ENCODE assay signal across 8 mouse cellular contexts in genomic region chr8:84363428-84364134, GRCm38 (mm10). TPM values are rescaled to one million over a fixed set of nuclear protein-coding genes. Genes with fewer than 3 reads are reported as not detected.
DNase-seq lines count a peak whose midpoint lies in the region; ATAC-seq and TF ChIP-seq lines count a peak whose summit lies in the region.

No protein-coding gene starts in this region.

- no peak overlapping the region for H3K4me3 ChIP-seq in hindbrain, embryonic 10.5 days
- H3K4me3 ChIP-seq in hindbrain, embryonic 12.5 days: no peak overlapping the region
- H3K4me3 ChIP-seq in forebrain, postnatal 0 days (ENCODE audit: low read depth, low read length): no peak overlapping the region
- H3K4me3 ChIP-seq in limb, embryonic 11.5 days (ENCODE audit: low read depth, low read length): no peak overlapping the region
- H3K4me3 ChIP-seq in neural tube, embryonic 11.5 days (ENCODE audit: low read depth, low read length): no peak overlapping the region

- no peak overlapping the region for H3K9ac ChIP-seq in hindbrain, embryonic 12.5 days
- no peak overlapping the region for H3K9ac ChIP-seq in forebrain, postnatal 0 days
- H3K9ac ChIP-seq in limb, embryonic 11.5 days (ENCODE audit: low read length): no peak overlapping the region
- H3K9ac ChIP-seq in neural tube, embryonic 11.5 days (ENCODE audit: low read length): no peak overlapping the region

- no peak overlapping the region for H3K27ac ChIP-seq in hindbrain, embryonic 10.5 days
- H3K27ac ChIP-seq in hindbrain, embryonic 12.5 days: no peak overlapping the region
- no peak overlapping the region for H3K27ac ChIP-seq in forebrain, postnatal 0 days (ENCODE audit: low read depth, low read length)
- H3K27ac ChIP-seq in limb, embryonic 11.5 days (replicated peaks; ENCODE audit: low read depth, low read length): no peak overlapping the region
- no peak overlapping the region for H3K27ac ChIP-seq in neural tube, embryonic 11.5 days (ENCODE audit: low read depth, low read length)

- no peaks in the 10 kb centered on the region for H3K4me1 ChIP-seq in hindbrain, embryonic 10.5 days (replicated peaks)
- no peaks in the 10 kb centered on the region for H3K4me1 ChIP-seq in hindbrain, embryonic 12.5 days
- no peaks in the 10 kb centered on the region for H3K4me1 ChIP-seq in forebrain, postnatal 0 days (ENCODE audit: insufficient read depth)
- H3K4me1 ChIP-seq in limb, embryonic 11.5 days (ENCODE audit: control insufficient read depth, insufficient read depth, low read length): no peaks in the 10 kb centered on the region
- H3K4me1 ChIP-seq in neural tube, embryonic 11.5 days (ENCODE audit: control insufficient read depth, insufficient read depth, low read length): no peaks in the 10 kb centered on the region

- WGBS in hindbrain, embryonic 10.5 days: 15% methylated on average over 23 of the region's 23 CpGs
- 13% methylated on average over 23 of the region's 23 CpGs for WGBS in hindbrain, embryonic 12.5 days
- WGBS in forebrain, postnatal 0 days: 12% methylated on average over 23 of the region's 23 CpGs
- WGBS in limb, embryonic 11.5 days: 12% methylated on average over 23 of the region's 23 CpGs
- WGBS in neural tube, embryonic 11.5 days: 15% methylated on average over 23 of the region's 23 CpGs

- peaks cover 28% of the 10 kb centered on the region; the same call in 1 of the 2 replicates for H3K27me3 ChIP-seq in hindbrain, embryonic 10.5 days (ENCODE audit: insufficient read depth, poor library complexity, severe bottlenecking)
- peaks cover 12% of the 10 kb centered on the region for H3K27me3 ChIP-seq in hindbrain, embryonic 12.5 days
- H3K27me3 ChIP-seq in forebrain, postnatal 0 days (ENCODE audit: insufficient read depth, low read length): no peaks in the 10 kb centered on the region
- 0 out of 2 replicates have a peak, but pooled peaks cover 3% of the 10 kb centered on the region for H3K27me3 ChIP-seq in limb, embryonic 11.5 days (ENCODE audit: control insufficient read depth, insufficient read depth, low read length)
- H3K27me3 ChIP-seq in neural tube, embryonic 11.5 days (ENCODE audit: control insufficient read depth, insufficient read depth, low read length): no peaks in the 10 kb centered on the region

- H3K36me3 ChIP-seq in hindbrain, embryonic 10.5 days: no peaks in the 10 kb centered on the region
- H3K36me3 ChIP-seq in hindbrain, embryonic 12.5 days: no peaks in the 10 kb centered on the region
- H3K36me3 ChIP-seq in forebrain, postnatal 0 days (ENCODE audit: insufficient read depth): no peaks in the 10 kb centered on the region
- H3K36me3 ChIP-seq in limb, embryonic 11.5 days (ENCODE audit: control insufficient read depth, insufficient read depth, low read length): no peaks in the 10 kb centered on the region
- H3K36me3 ChIP-seq in neural tube, embryonic 11.5 days (ENCODE audit: control insufficient read depth, insufficient read depth, low read length): no peaks in the 10 kb centered on the region

- TF ChIP-seq CTCF in forebrain, postnatal 0 days (IDR thresholded peaks at IDR 0.05; ENCODE audit: low read depth): peak; percentile 98

- DNase-seq in hindbrain, embryonic 10.5 days (ENCODE audit: low spot score): peak; percentile 79
- peak; percentile 90 for DNase-seq in forebrain, postnatal 0 days
- peak; percentile 71 for DNase-seq in induced T-regulatory cell, adult 2 months (ENCODE audit: low read depth)
- peak; percentile 89 for DNase-seq in limb, embryonic 11.5 days (ENCODE audit: low spot score)
- peak; percentile 75 for DNase-seq in neural tube, embryonic 11.5 days (ENCODE audit: low spot score)
- DNase-seq in telencephalon, adult 2 months (ENCODE audit: low read depth, low spot score): peak; percentile 47

- H3K9me3 ChIP-seq in hindbrain, embryonic 10.5 days: no peaks in the 10 kb centered on the region
- H3K9me3 ChIP-seq in hindbrain, embryonic 12.5 days (replicated peaks): no peaks in the 10 kb centered on the region
- no peaks in the 10 kb centered on the region for H3K9me3 ChIP-seq in forebrain, postnatal 0 days (ENCODE audit: low read length)
- no peaks in the 10 kb centered on the region for H3K9me3 ChIP-seq in limb, embryonic 11.5 days (ENCODE audit: control insufficient read depth, low read length)
- no peaks in the 10 kb centered on the region for H3K9me3 ChIP-seq in neural tube, embryonic 11.5 days (ENCODE audit: control insufficient read depth, low read length)

- no peak overlapping the region for H3K4me2 ChIP-seq in hindbrain, embryonic 12.5 days (replicated peaks)
- no peak overlapping the region for H3K4me2 ChIP-seq in forebrain, postnatal 0 days (ENCODE audit: low read depth)
- no peak overlapping the region for H3K4me2 ChIP-seq in limb, embryonic 11.5 days (ENCODE audit: low read depth, severe bottlenecking)
- H3K4me2 ChIP-seq in neural tube, embryonic 11.5 days (ENCODE audit: low read depth): no peak overlapping the region

- ATAC-seq in hindbrain, embryonic 12.5 days (ENCODE audit: low FRiP score): no peak
- ATAC-seq in cerebellum, adult (ENCODE audit: insufficient number of reproducible peaks, low FRiP score, low TSS enrichment): peak; percentile 67; the same call in 1 of the 2 replicates
- ATAC-seq in forebrain, postnatal 0 days: peak; percentile 79
- ATAC-seq in limb, embryonic 11.5 days (ENCODE audit: insufficient number of reproducible peaks, low FRiP score, low TSS enrichment, low read depth): no peak
- ATAC-seq in neural tube, embryonic 11.5 days (ENCODE audit: insufficient read depth, low FRiP score, low TSS enrichment): no peak

RNA-seq across cellular contexts. Expression of gene Cacna1a, which starts 24.7 kb away (rescaled TPM):
- 7.3 TPM in 2 replicates for polyA plus RNA-seq in hindbrain, embryonic 10.5 days (2016; fragmentation: Nextera tagmentation; extraction: Ambion mirVana)
- polyA plus RNA-seq in hindbrain, embryonic 12.5 days (2016; fragmentation: Nextera tagmentation; extraction: Ambion mirVana): 13.3 and 16.1 TPM in 2 replicates
- total RNA-seq in forebrain, postnatal 0 days (2014; rRNA removed): 29.2 and 31.1 TPM in 2 replicates
- 5.3 and 8.6 TPM in 2 replicates for polyA plus RNA-seq in forebrain, postnatal 0 days (2015; fragmentation: Nextera tagmentation; extraction: Ambion mirVana)
- 5.3 and 9.1 TPM in 2 replicates for polyA plus RNA-seq in limb, embryonic 11.5 days (2014; fragmentation: Nextera tagmentation; extraction: Ambion mirVana)
- polyA plus RNA-seq in neural tube, embryonic 11.5 days (2014; fragmentation: Nextera tagmentation; extraction: Ambion mirVana): 4.6 and 6.9 TPM in 2 replicates

Comparison
In these comparisons a context has a peak if more than half of its experiments do, and no peak if none do; other contexts are left out.
1. ATAC-seq: peak in cerebellum, adult (single experiment) and forebrain, postnatal 0 days (single experiment); none in hindbrain, embryonic 12.5 days (single experiment), limb, embryonic 11.5 days (single experiment) and neural tube, embryonic 11.5 days (single experiment).
2. Peak in every context shown above with its lines, with median percentiles within 50 percentile points of each other: DNase-seq.